Mouse (Mus musculus): ENCODE measurements around the gene Ppia.

GRCm38 (mm10) chr11:6366434-6366833, 48.8 kb upstream of the Ppia start:
- TF ChIP-seq CTCF (IDR thresholded peaks at IDR 0.05; ENCODE audit: low read depth, low read length) (no peak), POLR2AphosphoS5 (IDR thresholded peaks at IDR 0.05; ENCODE audit: insufficient replicate concordance, low read depth, low read length) (no peak)

Data from G1E (cell line).